Mouse (Mus musculus): ENCODE measurements around the gene Yes1. TPM values are rescaled to one million over a fixed set of nuclear protein-coding genes. Genes with fewer than 3 reads are reported as not detected.

Gene Yes1
- 0.65 TPM for polyA plus RNA-seq (2017; shearing (Covaris generic))

DNA sequence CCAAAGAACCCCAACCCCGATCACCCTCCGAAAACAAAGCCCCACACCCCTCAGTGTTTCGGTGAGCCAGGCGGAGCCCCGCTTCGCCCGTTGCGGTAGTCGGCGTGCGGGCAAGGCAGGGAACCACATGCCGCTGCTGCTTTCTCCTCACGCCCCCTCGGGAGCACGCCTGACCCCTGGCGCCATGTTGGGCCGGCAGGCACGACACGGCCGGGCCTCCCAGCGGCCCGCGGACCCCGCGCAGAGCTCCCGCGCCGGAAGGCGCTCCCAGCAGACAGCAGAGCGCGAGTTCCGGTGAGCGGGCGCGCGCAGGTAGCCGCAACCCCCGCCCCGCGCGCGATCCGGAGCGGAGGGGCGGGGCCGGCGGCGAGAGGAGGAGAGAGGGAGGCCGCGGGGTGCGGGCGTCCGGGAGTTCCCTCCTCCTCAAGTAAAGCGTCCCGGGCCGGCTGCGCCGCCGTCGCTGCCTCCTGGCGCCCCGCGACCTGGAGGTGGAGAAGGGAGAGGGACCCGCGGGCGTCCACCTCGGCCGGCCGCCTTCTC lies at the start of gene Yes1:
Gene Yes1 (plus strand): TSS at position 371 of the 540 bp plus-strand sequence.

Other genes starting within 250 kb of the Yes1 start
- 84.8 TPM for gene Ppp1cb, start 152.3 kb upstream of the Yes1 start, polyA plus RNA-seq (2017; shearing (Covaris generic))
- 127 TPM for gene Pisd, start 174.5 kb downstream of the Yes1 start, polyA plus RNA-seq (2017; shearing (Covaris generic))
- gene Gm20671, start 215.9 kb downstream of the Yes1 start, polyA plus RNA-seq (2017; shearing (Covaris generic)): not detected
- gene Prr14l, start 243.1 kb downstream of the Yes1 start, polyA plus RNA-seq (2017; shearing (Covaris generic)): 39.4 TPM